Comparison of ENCODE assay signal across 8 mouse cellular contexts in genomic region chr8:111595712-111596484, GRCm38 (mm10). TPM values are rescaled to one million over a fixed set of nuclear protein-coding genes. Genes with fewer than 3 reads are reported as not detected.
DNase-seq lines count a peak whose midpoint lies in the region; ATAC-seq and TF ChIP-seq lines count a peak whose summit lies in the region.

No protein-coding gene starts in this region.

- peak; percentile 8 for DNase-seq in gastrocnemius, postnatal 10 days
- no peak for DNase-seq in gastrocnemius, adult 8-10 months (ENCODE audit: low spot score in 2 of 2)
- DNase-seq in G1E (ENCODE audit: low spot score) = peak; percentile 79
- peak; percentile 96 for DNase-seq in heart, adult 11 months
- DNase-seq in kidney, adult 2 months = peak; percentile 69
- DNase-seq in lung, postnatal 10 days = peak; percentile 70
- no peak for DNase-seq in layer of hippocampus, adult 9-10 months (ENCODE audit: low spot score)

- no peaks in the 10 kb centered on the region for H3K27me3 ChIP-seq in G1E (ENCODE audit: insufficient read depth, low read length)
- no peaks in the 10 kb centered on the region for H3K27me3 ChIP-seq in kidney, adult 2 months (replicated peaks; ENCODE audit: control insufficient read depth, insufficient read depth, low read length)
- no peaks in the 10 kb centered on the region for H3K27me3 ChIP-seq in stomach, embryonic 14.5 days (ENCODE audit: control insufficient read depth, insufficient read depth, low read length)

- H3K4me3 ChIP-seq in G1E (ENCODE audit: low read depth, low read length) = peak overlapping the region; percentile 58; the same call in 1 of the 2 replicates
- no peak overlapping the region for H3K4me3 ChIP-seq in kidney, adult 2 months (ENCODE audit: insufficient read depth, low read depth, low read length)
- no peak overlapping the region for H3K4me3 ChIP-seq in stomach, embryonic 14.5 days (ENCODE audit: low read depth, low read length)

- TF ChIP-seq POLR2A in kidney, adult 2 months (IDR thresholded peaks at IDR 0.05; ENCODE audit: low read depth, low read length) = no peak

- H3K9ac ChIP-seq in stomach, embryonic 14.5 days (replicated peaks; ENCODE audit: low read depth, low read length) = no peak overlapping the region

- TF ChIP-seq CTCF in G1E (IDR thresholded peaks at IDR 0.05; ENCODE audit: low read depth, low read length) = no peak
- TF ChIP-seq CTCF in kidney, adult 2 months (conservative IDR thresholded peaks at IDR 0.05; ENCODE audit: insufficient read depth, insufficient read length, low read depth, low read length) = no peak

- peaks cover 80% of the 10 kb centered on the region for H3K4me1 ChIP-seq in G1E (ENCODE audit: insufficient read depth, low read depth, low read length)
- peaks cover 18% of the 10 kb centered on the region for H3K4me1 ChIP-seq in kidney, adult 2 months (ENCODE audit: control insufficient read depth, insufficient read depth, low read length)
- peaks cover 31% of the 10 kb centered on the region for H3K4me1 ChIP-seq in stomach, embryonic 14.5 days (ENCODE audit: control insufficient read depth, insufficient read depth, low read length)

- WGBS in kidney, adult 2 months = 63% methylated on average over 15 of the region's 15 CpGs
- WGBS in stomach, embryonic 14.5 days = 60% methylated on average over 15 of the region's 15 CpGs

- peak; percentile 92 for ATAC-seq in G1E (ENCODE audit: extremely low read depth, insufficient number of reproducible peaks, low FRiP score, poor library complexity, severe bottlenecking)
- peak; percentile 70 for ATAC-seq in stomach, embryonic 14.5 days (ENCODE audit: insufficient number of reproducible peaks, insufficient read depth, low FRiP score, low read depth)

- H3K27ac ChIP-seq in kidney, adult 2 months (ENCODE audit: insufficient read depth, low read depth, low read length) = no peak overlapping the region
- H3K27ac ChIP-seq in stomach, embryonic 14.5 days (ENCODE audit: low read length) = peak overlapping the region; percentile 66; the same call in 1 of the 2 replicates

- peaks cover 39% of the 10 kb centered on the region for H3K36me3 ChIP-seq in G1E (replicated peaks)
- no peaks in the 10 kb centered on the region for H3K36me3 ChIP-seq in kidney, adult 2 months (ENCODE audit: control insufficient read depth, insufficient read depth, low read length)
- H3K36me3 ChIP-seq in stomach, embryonic 14.5 days (ENCODE audit: control insufficient read depth, insufficient read depth, low read length) = no peaks in the 10 kb centered on the region

- H3K4me2 ChIP-seq in stomach, embryonic 14.5 days (replicated peaks; ENCODE audit: low read depth, low read length) = no peak overlapping the region

- no peaks in the 10 kb centered on the region for H3K9me3 ChIP-seq in G1E (replicated peaks)
- no peaks in the 10 kb centered on the region for H3K9me3 ChIP-seq in stomach, embryonic 14.5 days (ENCODE audit: control insufficient read depth, low read depth, low read length)

RNA-seq across cellular contexts. Expression of gene Ldhd, which starts 34.3 kb away (rescaled TPM):
- total RNA-seq in gastrocnemius, postnatal 10 days (2021) = 1 to 10 TPM; 7.9 to 8.2 TPM
- total RNA-seq in gastrocnemius, adult 8-10 months (2022) = 10 to 100 TPM; 28.8 to 37.2 (median 31.5) TPM
- total RNA-seq in G1E (2014; fragmentation: Nextera tagmentation) (not detected in 2 replicates), G1E (2017) (0.12 and 0.16 TPM in 2 replicates)
- not detected in 2 replicates for polyA plus RNA-seq in G1E (2012)
- polyA plus RNA-seq in kidney, adult 2 months (2012; rRNA removed) = 336 and 441 TPM in 2 replicates
- 1.3 and 1.5 TPM in 2 replicates for polyA plus RNA-seq in stomach, embryonic 14.5 days (2014; fragmentation: Nextera tagmentation; extraction: Ambion mirVana)

RNA-seq across cellular contexts. Expression of gene Zfp1, which starts 47.3 kb away (rescaled TPM):
- total RNA-seq in gastrocnemius, postnatal 10 days (2021) = 10 to 100 TPM in 1 of 2 experiments, 1 to 10 TPM in 1; 7.7 to 11.6 TPM
- total RNA-seq in gastrocnemius, adult 8-10 months (2022) = 10 to 100 TPM in 1 of 4 experiments, 1 to 10 TPM in 3; 7.8 to 10.6 (median 8.7) TPM
- total RNA-seq in G1E (2014; fragmentation: Nextera tagmentation) (16.1 and 21.1 TPM in 2 replicates), G1E (2017) (10.9 and 11.8 TPM in 2 replicates)
- polyA plus RNA-seq in G1E (2012) = 7.1 and 7.3 TPM in 2 replicates
- polyA plus RNA-seq in kidney, adult 2 months (2012; rRNA removed) = 6.6 and 7.5 TPM in 2 replicates
- 26.3 and 26.7 TPM in 2 replicates for polyA plus RNA-seq in stomach, embryonic 14.5 days (2014; fragmentation: Nextera tagmentation; extraction: Ambion mirVana)

Comparison
In these comparisons a context has a peak if more than half of its experiments do, and no peak if none do; other contexts are left out.
1. DNase-seq: peak in gastrocnemius, postnatal 10 days (single experiment), G1E (single experiment), heart, adult 11 months (single experiment), kidney, adult 2 months (single experiment) and lung, postnatal 10 days (single experiment); none in gastrocnemius, adult 8-10 months (0 of 2) and layer of hippocampus, adult 9-10 months (single experiment).
2. RNA of gene Ldhd, which starts 34.3 kb away (total RNA-seq): 28.8 to 37.2 TPM in gastrocnemius, adult 8-10 months and 7.9 to 8.2 TPM in gastrocnemius, postnatal 10 days; 0.12 to 0.16 TPM in G1E; every median in the first group is over 4 times any median in the second.